Mouse (Mus musculus): ENCODE measurements around the gene Rap1b. TPM values are rescaled to one million over a fixed set of nuclear protein-coding genes. Genes with fewer than 3 reads are reported as not detected.

Rap1b gene
- polyA plus RNA-seq, 1 experiment from 2014 or later: 174 TPM

DNA sequence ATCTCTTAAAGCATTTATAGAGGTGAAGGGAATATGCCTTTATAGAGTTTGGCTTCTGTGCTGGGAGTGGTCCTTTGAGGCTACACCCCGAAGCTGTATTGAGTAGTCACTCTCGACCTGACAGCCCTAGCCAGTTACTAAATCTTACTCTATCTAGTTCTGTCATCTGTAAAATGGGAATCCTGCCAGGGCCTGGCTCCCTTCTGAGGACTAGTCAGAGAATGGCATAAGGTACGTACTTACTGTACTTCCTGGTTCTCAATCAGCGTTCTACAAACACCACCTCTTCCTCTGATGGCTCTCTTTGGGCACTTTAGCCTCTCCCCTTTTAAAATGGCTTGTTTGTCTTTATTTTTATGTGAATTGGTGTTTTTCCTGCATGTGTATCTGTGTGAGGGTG lies 28.1 kb upstream of the Rap1b start:
- no peak for TF ChIP-seq CTCF (IDR thresholded peaks at IDR 0.05; ENCODE audit: low read depth)
- 45% methylated on average over 4 of the region's 4 CpGs for WGBS
- no peak for DNase-seq (ENCODE audit: low spot score)

DNA sequence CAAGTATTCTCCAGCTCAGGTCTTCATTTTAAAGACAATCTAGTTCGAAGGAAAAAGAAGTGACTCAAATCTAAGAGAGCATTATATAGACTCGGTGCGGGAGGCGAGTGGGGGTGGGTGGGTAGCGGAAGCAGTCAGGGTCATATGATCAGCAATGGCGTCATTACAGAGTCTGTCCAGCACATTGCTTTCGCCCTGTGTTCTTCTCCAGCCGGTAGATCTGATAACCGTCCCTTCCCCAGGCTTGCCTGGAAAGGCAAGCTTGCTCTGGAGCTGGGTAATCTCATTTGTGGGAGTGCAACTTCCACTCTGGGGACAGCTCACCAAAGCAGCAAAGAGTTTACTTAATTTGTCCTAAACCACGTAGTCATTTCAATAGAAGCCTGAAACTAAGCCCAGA lies 26.6 kb upstream of the Rap1b start:
- no peak for TF ChIP-seq CTCF (IDR thresholded peaks at IDR 0.05; ENCODE audit: low read depth)
- ATAC-seq (replicated peaks; ENCODE audit: low FRiP score, low read depth): no peak
- DNase-seq (ENCODE audit: low spot score): no peak
- Histone ChIP-seq H3K4me1 (replicated peaks; ENCODE audit: insufficient read depth, low read length) (no peaks in the 10 kb centered on the region), H3K27ac (no peak overlapping the region), H3K4me2 (ENCODE audit: low read length) (no peak overlapping the region), H3K36me3 (ENCODE audit: insufficient read depth, low read length) (no peaks in the 10 kb centered on the region), H3K4me3 (replicated peaks; ENCODE audit: low read depth, low read length) (no peak overlapping the region), H3K27me3 (ENCODE audit: insufficient read depth, low read length) (no peaks in the 10 kb centered on the region), H3K9ac (ENCODE audit: low read depth, low read length) (no peak overlapping the region), H3K9me3 (replicated peaks; ENCODE audit: low read length) (no peaks in the 10 kb centered on the region)
- WGBS: 84% methylated on average over 10 of the region's 10 CpGs

More for the DNA sequence above, 28.1 kb upstream of the Rap1b start:
- Histone ChIP-seq H3K9ac (ENCODE audit: low read depth, low read length) (no peak overlapping the region), H3K4me2 (ENCODE audit: low read length) (no peak overlapping the region), H3K36me3 (ENCODE audit: insufficient read depth, low read length) (no peaks in the 10 kb centered on the region), H3K27ac (no peak overlapping the region), H3K4me1 (replicated peaks; ENCODE audit: insufficient read depth, low read length) (no peaks in the 10 kb centered on the region), H3K9me3 (replicated peaks; ENCODE audit: low read length) (no peaks in the 10 kb centered on the region), H3K4me3 (replicated peaks; ENCODE audit: low read depth, low read length) (no peak overlapping the region), H3K27me3 (ENCODE audit: insufficient read depth, low read length) (no peaks in the 10 kb centered on the region)
- no peak for ATAC-seq (replicated peaks; ENCODE audit: low FRiP score, low read depth)

DNA sequence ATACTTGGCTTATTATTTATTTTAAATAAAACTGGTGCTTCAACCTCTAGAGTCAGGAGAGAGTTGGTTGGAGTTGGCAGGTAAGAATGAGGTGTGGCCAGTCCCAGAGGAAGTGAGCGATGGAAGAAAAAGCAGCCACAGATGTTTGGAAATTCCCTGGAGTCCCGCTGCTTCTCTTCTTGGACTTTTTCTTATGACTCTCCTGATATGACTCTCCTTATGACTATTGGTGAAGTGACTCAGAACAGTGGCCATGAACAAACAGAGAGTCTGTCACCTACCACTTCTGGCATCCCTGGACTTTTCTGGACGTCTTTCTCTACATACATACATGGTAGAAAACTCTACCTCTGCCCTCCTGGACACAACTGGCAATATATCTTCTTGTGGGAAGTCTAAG lies 21.5 kb upstream of the Rap1b start:
- Histone ChIP-seq H3K9me3 (replicated peaks; ENCODE audit: low read length) (no peaks in the 10 kb centered on the region), H3K4me3 (replicated peaks; ENCODE audit: low read depth, low read length) (no peak overlapping the region), H3K4me1 (replicated peaks; ENCODE audit: insufficient read depth, low read length) (no peaks in the 10 kb centered on the region), H3K27me3 (ENCODE audit: insufficient read depth, low read length) (no peaks in the 10 kb centered on the region), H3K4me2 (ENCODE audit: low read length) (no peak overlapping the region), H3K27ac (no peak overlapping the region), H3K36me3 (ENCODE audit: insufficient read depth, low read length) (no peaks in the 10 kb centered on the region), H3K9ac (ENCODE audit: low read depth, low read length) (no peak overlapping the region)
- 80% methylated on average over 3 of the region's 3 CpGs for WGBS
- TF ChIP-seq CTCF (IDR thresholded peaks at IDR 0.05; ENCODE audit: low read depth): no peak
- no peak for ATAC-seq (replicated peaks; ENCODE audit: low FRiP score, low read depth)
- no peak for DNase-seq (ENCODE audit: low spot score)

DNA sequence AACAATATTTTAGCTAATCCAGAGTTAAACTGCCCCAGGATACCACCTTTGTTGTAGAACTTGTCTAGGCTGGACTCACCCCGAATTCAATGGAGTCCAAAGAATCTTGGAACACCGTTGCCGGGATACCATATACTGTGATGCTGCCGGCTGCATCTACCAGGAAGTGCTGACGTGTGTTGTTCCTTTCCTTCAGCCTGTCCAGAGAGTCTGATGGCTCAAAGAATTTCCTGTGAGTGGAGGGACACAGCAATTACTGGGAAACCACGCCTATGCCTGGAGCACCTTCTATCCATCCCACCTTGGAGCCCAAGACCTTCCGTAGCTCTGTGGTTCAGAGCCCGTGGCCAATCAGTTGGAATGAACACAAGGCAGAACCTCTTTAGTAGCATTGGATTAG lies 20.8 kb upstream of the Rap1b start:
- Histone ChIP-seq H3K4me2 (ENCODE audit: low read length) (no peak overlapping the region), H3K4me3 (replicated peaks; ENCODE audit: low read depth, low read length) (no peak overlapping the region), H3K9me3 (replicated peaks; ENCODE audit: low read length) (no peaks in the 10 kb centered on the region), H3K9ac (ENCODE audit: low read depth, low read length) (no peak overlapping the region), H3K27me3 (ENCODE audit: insufficient read depth, low read length) (no peaks in the 10 kb centered on the region), H3K36me3 (ENCODE audit: insufficient read depth, low read length) (no peaks in the 10 kb centered on the region), H3K4me1 (replicated peaks; ENCODE audit: insufficient read depth, low read length) (no peaks in the 10 kb centered on the region), H3K27ac (no peak overlapping the region)
- no peak for TF ChIP-seq CTCF (IDR thresholded peaks at IDR 0.05; ENCODE audit: low read depth)
- WGBS: 77% methylated on average over 8 of the region's 8 CpGs
- ATAC-seq (replicated peaks; ENCODE audit: low FRiP score, low read depth): no peak
- no peak for DNase-seq (ENCODE audit: low spot score)

DNA sequence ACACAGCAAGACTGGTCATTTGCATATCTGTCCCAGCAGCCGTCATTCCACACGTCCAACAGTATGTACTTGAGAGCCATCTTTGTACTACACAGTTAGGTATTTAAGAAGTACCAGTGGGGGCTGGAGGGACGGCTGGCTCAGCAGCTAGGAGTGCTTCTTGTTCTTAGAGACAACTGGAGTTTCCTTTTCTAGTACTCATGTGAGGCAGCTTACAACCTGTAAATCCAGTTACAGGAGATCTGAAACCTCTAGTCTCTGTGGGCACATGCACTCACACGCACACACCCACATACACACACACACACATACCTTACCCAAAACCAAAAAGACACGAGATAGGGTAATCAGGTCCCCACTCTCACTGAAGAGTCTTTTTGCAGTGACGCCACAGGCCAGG lies 18.9 kb upstream of the Rap1b start:
- DNase-seq (ENCODE audit: low spot score): no peak
- H3K9ac ChIP-seq (ENCODE audit: low read depth, low read length): no peak overlapping the region
- H3K9me3 ChIP-seq (replicated peaks; ENCODE audit: low read length): no peaks in the 10 kb centered on the region
- no peaks in the 10 kb centered on the region for H3K4me1 ChIP-seq (replicated peaks; ENCODE audit: insufficient read depth, low read length)
- H3K4me3 ChIP-seq (replicated peaks; ENCODE audit: low read depth, low read length): no peak overlapping the region
- no peak overlapping the region for H3K27ac ChIP-seq
- TF ChIP-seq CTCF (IDR thresholded peaks at IDR 0.05; ENCODE audit: low read depth): no peak
- no peaks in the 10 kb centered on the region for H3K27me3 ChIP-seq (ENCODE audit: insufficient read depth, low read length)
- ATAC-seq (replicated peaks; ENCODE audit: low FRiP score, low read depth): no peak
- no peak overlapping the region for H3K4me2 ChIP-seq (ENCODE audit: low read length)
- WGBS: 62% methylated on average over 6 of the region's 6 CpGs
- no peaks in the 10 kb centered on the region for H3K36me3 ChIP-seq (ENCODE audit: insufficient read depth, low read length)

DNA sequence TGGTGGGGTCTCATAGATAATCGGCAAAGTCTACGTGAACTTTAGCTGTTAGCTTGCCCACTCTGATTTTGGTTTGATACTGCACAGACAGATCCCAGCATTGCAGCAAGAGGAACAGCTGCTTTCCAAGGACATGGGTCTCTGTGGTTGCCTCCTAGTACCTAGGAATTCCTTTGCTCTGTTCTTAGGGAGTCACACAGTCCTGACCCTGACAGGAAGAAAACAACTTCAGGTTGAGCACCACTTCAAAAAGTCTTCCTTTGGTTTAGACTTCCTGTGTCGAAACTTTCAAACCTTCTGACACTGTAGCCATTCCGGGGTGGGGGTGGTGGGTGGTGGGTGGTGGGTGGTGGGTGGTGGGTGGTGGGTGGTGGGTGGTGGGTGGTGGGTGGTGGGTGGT lies 18.4 kb upstream of the Rap1b start:
- WGBS: 83% methylated on average over 4 of the region's 4 CpGs
- Histone ChIP-seq H3K27me3 (ENCODE audit: insufficient read depth, low read length) (no peaks in the 10 kb centered on the region), H3K4me3 (replicated peaks; ENCODE audit: low read depth, low read length) (no peak overlapping the region), H3K4me2 (ENCODE audit: low read length) (no peak overlapping the region), H3K27ac (no peak overlapping the region), H3K36me3 (ENCODE audit: insufficient read depth, low read length) (no peaks in the 10 kb centered on the region), H3K9me3 (replicated peaks; ENCODE audit: low read length) (no peaks in the 10 kb centered on the region), H3K4me1 (replicated peaks; ENCODE audit: insufficient read depth, low read length) (no peaks in the 10 kb centered on the region), H3K9ac (ENCODE audit: low read depth, low read length) (no peak overlapping the region)
- ATAC-seq (replicated peaks; ENCODE audit: low FRiP score, low read depth) (no peak), DNase-seq (ENCODE audit: low spot score) (no peak)
- no peak for TF ChIP-seq CTCF (IDR thresholded peaks at IDR 0.05; ENCODE audit: low read depth)

DNA sequence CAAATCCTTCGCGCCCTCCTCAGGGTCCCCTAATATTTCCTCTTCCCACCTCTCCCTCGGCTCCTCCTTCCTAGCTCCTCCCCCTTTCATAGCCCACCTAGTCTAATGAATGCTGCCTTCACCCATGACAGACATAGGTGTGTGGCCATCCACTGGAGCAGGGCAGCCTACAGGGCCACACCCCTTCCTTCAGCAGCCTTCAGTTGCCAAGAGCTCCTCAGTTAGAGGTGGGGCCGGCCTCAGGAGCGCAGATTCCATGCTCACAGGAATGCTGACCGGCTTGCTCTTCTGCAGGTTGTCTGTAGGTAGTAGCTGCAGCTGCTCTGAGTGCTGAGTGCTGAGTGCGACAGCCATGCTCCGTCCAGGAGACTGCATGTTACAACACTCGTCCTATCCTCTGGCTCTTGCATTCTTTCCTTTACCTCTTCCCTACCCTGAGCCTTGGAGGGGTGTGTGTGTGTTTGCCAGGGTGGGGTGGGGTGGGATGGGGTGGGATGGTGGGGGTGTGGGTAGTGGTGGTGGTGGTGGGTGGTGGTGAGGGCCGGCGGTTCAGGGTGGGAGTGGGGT lies 16.3 kb upstream of the Rap1b start:
- Histone ChIP-seq H3K27ac (no peak overlapping the region), H3K36me3 (ENCODE audit: insufficient read depth, low read length) (no peaks in the 10 kb centered on the region), H3K4me3 (replicated peaks; ENCODE audit: low read depth, low read length) (no peak overlapping the region), H3K27me3 (ENCODE audit: insufficient read depth, low read length) (no peaks in the 10 kb centered on the region), H3K4me1 (replicated peaks; ENCODE audit: insufficient read depth, low read length) (no peaks in the 10 kb centered on the region), H3K9ac (ENCODE audit: low read depth, low read length) (no peak overlapping the region), H3K4me2 (ENCODE audit: low read length) (no peak overlapping the region), H3K9me3 (replicated peaks; ENCODE audit: low read length) (no peaks in the 10 kb centered on the region)
- peak; percentile 77 for ATAC-seq (replicated peaks; ENCODE audit: low FRiP score, low read depth)
- TF ChIP-seq CTCF (IDR thresholded peaks at IDR 0.05; ENCODE audit: low read depth): no peak
- 69% methylated on average over 11 of the region's 11 CpGs for WGBS
- DNase-seq (ENCODE audit: low spot score): no peak

Measured in kidney, postnatal 0 days (tissue).